Mouse (Mus musculus): ENCODE measurements around the gene Tfg.

DNA sequence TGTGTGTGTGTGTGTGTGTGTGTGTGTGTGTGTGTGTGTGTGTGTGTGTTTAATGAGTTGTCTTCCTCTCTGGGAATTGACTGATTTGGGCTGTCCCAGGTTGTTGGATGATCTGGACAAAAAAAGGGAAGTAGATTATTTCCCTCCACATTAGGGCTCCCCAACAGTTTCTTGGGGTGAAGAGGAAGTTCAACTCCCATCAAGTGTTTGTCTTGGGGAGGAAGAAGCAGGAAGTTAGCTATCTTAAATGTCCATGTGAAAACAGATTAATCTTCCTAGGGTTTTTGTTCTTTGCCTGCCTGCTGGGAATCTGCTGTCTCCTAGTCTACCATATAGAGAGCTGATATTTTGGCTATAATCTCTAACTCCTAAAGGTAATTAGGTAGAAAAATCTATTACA is 58.4 kb downstream of the Tfg start:
- TF ChIP-seq CTCF (conservative IDR thresholded peaks at IDR 0.05; ENCODE audit: insufficient read depth, insufficient read length, low read depth, low read length), result no peak
- TF ChIP-seq POLR2A (IDR thresholded peaks at IDR 0.05; ENCODE audit: low read depth, low read length), result no peak
